Mouse (Mus musculus): ENCODE results near the gene Fez2.

The Fez2 gene

DNA sequence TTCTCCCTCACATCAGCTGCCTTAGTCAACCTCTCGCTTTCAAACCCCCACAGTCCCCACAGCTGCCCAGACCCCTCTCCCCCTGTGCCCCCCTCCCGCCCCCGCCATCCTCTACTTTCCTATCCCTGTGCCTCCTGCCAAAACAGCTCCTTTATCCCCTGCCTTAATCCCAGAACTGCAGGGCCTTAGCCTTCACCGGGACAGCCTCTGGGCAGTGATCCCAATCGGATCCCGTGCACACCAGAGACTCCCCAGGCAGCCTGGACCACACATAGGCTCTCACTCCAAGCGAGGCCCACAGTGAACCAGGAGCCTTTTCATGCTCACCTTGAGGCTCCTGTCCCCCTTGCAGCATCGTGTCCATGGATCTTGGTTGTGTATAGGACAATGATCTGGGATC is 49.5 kb downstream of the Fez2 start:
- ATAC-seq (ENCODE audit: low TSS enrichment) = no peak

DNA sequence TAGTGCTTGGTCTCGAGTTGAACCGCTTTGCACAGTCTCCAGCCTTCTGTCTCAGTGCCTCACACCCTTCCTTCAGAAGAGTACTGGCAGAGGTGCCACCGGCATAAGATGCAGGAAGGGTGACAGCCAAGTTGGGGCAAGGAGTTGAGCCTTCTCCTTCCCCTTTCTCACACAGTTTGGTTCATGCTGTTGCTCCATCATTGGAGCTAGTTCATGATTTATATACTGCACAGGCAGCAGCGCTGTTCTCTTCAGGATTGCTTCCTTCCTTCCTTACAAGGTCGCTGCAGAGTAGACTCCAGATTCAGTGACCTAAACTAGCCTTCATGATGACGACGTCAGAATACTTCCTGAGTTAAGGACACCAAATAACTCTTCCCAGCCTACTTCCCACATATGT is 51.9 kb downstream of the Fez2 start:
- ATAC-seq (ENCODE audit: low TSS enrichment) = no peak

DNA sequence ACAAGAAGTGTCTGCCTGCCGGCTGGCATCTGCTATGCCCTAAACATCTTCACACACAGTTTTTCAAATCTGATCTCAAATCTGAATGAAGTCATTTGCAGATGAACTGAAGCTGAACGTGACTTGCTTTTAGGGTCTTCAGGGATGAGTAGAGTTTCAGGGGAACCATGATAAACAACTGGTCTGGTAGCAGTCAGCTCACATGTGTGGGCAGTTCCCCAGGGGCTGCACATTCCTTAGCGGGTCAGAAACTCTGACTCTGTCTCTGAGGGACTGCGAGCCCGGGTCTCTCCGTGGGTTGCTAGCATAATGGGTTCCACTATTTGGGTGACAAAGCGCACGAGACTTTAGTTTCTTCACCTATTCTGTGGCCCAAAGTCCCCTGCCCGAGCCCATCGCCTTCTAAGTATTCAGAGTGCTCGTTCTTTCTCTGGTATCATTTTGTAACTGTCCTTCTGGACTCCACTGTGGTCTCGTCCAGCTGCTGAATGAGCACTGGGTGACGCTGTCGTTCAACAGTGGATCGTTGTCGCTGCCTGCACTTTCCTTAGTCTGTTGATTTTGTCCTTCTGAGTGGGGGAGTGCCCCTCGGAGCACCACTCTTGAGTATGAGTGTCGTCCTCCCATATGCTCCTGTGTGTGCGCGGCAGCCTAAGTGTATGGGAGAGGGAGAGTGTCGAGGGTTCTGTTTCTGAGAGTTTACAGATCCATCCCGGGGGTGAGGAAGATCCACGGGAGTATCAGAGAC is 53.2 kb downstream of the Fez2 start:
- ATAC-seq (ENCODE audit: low TSS enrichment) = no peak

DNA sequence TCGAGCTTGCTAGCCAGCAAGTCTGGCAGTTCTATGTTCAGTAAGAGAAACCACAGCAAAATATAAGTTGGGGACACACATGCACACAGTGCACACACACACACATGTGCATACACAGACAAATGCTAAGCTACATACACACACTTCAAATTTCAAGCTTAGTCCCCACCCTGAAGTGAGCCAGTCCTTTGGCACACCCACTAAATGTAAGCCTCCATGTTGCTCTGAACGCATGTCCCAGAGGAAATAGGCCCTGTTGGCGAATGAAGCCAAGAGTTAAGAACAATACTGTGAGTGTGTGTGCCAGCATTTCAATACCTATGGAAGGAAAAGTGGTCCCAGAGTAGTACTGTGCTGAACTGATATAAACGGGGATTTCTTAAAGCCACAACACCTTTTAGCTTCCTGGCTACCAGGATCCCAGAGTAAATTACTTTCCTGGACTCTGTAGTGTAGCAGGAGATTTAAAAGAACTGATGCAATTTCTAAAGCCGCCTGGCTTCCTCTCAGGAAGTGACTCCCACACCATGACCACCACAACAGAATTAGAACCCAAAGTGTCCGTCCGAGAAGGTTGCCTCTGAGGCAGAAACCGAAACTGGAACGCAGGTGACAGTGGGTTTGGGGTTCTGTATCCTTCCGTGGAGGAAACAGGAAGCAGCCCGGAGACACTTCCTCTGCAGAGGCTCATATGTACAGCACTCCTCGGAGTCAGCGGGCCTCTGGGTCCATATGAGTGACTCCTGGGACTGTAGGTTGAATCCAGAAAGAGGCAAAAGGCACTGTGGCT is 55.8 kb downstream of the Fez2 start:
- peak; percentile 18; the same call in 1 of the 2 replicates for ATAC-seq (ENCODE audit: low TSS enrichment)

DNA sequence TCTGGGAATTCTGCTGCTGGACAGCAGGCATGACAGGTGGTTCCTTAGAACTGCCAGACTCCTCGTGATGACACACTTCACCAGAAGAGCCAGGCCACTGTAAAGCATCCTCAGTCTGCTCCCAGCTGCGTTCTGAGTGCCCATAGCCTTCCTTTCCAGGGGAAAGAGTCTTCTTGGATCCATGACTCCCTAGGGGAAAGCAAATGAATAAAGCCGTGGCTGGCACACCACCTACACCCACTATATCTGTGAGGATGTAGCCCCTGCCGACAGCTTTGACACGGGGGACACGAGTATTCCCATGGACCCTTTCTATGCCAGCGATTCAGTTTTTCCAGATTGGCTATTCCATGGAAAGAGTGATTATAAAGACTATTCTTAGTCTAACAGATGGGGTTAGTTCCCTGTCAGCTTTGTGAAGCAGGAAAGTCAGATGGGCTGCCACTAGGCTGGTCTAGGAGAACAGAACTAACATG is 59.7 kb downstream of the Fez2 start:
- ATAC-seq (ENCODE audit: low TSS enrichment) = 0 out of 2 replicates have a peak, but pooled peaks have one; percentile 47

DNA sequence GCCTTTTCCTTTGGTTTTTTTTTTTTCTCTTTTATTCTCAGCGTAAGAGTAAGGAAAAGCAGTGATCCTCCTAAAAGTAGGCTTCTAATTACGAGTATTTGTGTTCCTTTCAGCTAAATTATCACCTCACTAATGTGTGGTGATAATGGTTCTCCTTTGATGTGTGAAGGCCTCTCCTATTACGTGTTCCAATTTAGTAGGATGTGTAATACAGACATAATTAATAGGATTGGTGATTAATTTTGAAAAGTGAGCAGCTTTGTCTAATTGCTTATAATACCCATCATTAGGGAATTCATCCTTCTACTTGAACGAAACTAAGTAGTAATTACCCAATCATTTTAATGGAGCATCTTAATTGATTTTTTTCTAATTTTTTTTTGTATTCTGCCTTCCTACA is 60.2 kb downstream of the Fez2 start:
- ATAC-seq (ENCODE audit: low TSS enrichment) = no peak

DNA sequence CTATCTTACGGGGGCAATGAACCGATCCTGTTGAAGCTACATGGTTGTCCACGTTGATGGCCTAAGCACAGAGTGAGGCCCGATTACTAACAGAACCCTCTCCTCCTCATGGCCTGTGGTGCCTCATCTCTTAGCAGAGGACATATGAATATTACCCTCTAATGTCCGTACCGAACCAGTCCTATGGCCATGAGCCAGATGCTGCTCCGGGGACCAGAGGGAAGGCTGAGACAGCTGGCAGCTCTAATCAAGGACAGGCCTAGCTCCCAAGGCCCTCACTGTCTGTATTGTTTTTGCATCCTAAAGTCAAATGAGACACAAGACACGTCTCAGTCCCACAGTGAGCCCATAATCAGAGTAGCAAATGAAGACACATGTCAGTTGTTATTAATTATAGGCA is 62.3 kb downstream of the Fez2 start:
- ATAC-seq (ENCODE audit: low TSS enrichment) = no peak

DNA sequence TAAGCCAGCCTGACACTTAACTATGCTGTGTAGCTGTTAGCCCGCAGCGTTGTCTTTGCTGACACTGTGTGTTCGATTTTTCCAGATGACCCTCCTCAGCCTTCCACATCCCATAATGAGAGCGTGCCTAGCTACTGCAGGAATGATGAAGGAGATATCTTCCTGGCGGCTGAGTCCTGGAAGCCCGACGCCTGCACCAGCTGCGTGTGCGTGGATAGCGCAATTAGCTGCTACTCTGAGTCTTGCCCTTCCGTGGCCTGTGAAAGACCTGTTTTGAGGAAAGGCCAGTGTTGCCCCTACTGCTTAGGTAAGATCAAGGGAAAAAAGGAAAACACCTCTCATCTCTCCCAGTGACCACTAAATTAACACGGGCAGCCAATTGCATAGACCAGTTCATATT is 63.1 kb downstream of the Fez2 start:
- ATAC-seq (ENCODE audit: low TSS enrichment) = no peak

DNA sequence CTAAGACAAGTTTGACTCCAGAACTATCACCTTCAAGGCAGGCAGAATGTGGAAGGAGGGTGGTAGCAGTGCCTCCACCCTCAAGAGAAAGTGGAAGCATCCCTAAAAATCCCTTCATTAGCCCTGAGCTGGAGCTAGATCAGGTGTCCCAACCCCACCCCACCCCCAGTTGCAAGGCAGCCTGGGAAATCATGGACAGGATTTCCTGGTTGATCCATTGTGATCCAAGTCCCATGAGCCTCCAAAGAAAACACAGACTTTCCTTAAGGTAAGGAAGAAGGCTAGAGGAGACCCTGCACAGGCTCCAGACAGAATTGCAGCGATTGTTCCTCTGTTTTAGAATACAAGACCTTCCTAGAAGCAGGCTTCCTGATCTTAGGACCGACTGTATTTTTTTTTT is 63.5 kb downstream of the Fez2 start:
- no peak for ATAC-seq (ENCODE audit: low TSS enrichment)

DNA sequence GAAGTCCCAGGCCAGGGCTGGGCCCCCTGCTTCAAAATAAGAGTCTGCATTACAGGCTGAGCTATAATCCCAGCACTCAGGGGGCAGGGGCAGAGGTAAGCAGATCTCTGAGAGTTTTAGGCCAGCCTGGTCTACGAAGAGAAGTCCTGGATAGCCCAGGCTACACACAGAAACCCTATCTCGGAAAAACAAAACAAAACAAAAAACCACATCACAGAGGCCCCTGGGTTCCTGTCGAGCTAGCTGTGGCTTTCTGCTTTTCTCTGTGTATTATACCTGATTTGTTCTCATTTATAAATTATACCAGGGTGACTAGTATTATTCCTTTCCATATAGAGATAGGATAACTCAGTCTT is 65.5 kb downstream of the Fez2 start:
- ATAC-seq (ENCODE audit: low TSS enrichment) = no peak

DNA sequence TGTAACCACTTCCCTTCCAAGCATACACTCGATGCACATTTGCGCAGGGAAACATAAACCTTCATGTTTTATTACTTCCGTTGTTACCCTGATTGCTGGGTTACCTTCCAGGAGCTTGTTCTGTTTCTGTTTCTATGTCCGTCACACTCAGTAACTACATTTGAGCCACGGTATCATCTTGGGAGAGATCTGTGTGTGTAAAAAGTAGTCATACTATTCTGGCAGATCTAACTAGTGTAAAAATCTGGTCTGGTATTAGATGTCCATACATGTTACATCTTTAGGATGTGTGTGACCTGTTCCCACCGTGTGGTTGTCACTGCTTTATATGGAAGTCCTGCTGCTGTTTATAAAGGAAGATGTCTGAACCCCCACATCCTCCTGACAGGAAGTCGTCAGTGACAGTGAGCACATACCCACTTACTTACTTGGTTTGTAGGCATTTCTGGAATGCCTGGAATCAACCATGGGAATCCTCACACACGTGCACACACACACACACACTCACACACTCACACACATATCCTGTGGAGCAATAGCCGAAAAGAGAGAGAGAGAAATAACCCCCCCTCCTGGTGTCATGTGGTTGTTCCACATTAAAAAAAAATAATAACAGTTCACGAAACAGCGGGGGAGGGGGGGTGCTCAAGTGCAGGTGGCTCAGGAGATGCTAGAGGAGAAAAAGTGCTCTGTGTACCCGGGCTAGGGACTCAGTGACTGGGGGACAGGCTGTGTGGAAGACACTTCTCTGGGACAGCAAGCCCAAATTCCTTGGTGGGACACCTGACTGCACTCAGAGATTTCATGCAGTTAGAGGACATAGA is 66.1 kb downstream of the Fez2 start:
- ATAC-seq (ENCODE audit: low TSS enrichment) = no peak

DNA sequence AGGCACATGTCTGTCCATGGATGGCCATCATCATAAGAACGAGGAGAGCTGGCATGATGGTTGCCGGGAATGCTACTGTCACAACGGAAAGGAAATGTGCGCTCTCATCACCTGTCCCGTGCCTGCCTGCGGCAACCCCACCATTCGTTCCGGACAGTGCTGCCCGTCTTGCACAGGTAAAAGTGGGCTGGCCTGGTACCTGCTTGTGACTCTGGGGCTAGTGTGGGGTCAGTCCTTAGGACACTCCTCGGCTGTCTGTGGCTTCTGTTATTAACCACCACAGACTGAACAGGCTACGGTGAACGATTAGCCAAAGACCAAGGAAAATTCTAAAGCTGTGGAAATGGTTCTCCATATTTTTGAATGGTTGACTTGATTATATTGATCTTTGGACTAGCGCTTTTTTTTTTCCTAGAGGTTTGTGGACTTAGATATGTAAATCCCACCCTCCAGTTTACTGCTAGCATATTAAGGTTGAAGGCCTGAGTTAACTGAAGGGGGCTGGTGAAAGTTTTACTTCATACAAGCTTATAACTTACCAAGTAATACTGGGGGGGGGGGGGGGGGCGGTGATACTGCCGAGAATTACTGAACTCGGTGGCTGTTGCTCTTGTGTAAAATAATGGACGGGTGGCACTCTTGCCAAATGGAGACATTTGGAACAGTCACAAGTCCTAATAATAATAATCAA is 70.7 kb downstream of the Fez2 start:
- no peak for ATAC-seq (ENCODE audit: low TSS enrichment)

DNA sequence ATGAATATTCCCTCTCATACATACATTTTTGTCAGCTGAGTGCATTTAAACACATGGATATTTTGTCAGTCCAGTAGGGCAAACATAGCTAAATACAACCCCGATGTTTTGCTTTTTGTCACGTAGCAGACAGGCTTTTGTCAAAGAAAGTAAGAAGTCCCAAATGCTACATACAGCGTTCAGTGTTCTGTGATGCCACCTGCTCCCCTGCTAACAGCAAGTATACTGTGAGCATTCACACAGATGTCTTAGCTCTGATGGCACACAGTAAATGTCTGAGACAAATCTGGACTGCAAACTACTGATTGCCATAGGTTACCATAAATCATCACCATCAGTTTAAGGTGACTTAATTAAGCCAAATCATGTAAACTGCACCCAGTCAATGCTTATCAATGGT is 74.3 kb downstream of the Fez2 start:
- ATAC-seq (ENCODE audit: low TSS enrichment) = no peak

DNA sequence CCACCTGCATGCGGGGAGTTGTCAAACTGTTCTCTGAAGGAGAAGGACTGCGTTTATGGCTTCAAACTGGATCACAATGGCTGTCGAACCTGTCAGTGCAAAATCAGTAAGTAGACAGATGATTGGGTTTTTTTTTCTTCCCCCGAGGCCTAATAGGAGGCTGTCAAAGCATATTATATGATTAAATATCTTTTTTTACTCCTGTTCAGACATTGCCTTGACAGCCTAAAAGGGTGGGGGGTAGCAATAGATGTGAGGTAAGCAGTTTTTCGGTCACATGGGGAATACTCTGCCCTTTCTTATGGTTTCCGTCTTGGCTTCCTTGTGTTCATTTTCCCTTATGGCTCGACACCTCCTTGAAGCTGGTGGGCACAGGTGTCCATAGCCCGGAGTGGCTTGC is 82.7 kb downstream of the Fez2 start:
- no peak for ATAC-seq (ENCODE audit: low TSS enrichment)

DNA sequence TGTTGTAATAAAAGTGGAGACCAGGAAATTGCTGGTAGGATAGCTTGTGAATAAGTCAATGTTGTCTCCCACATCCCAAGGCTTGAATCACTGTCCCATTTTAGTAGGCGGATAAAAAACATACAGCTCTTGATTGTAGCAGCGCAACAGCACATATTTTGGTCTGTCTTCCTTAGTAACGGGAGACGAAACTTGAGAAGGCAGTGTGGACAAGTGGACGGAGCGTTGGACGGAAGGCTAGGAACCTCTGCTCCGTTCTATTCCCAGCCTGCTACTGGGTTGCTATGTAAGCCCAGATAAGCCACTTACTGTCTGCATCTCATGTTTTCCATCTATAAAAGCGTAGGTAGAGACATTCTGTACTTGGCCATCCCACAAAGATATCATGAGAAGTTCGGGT is 84.7 kb downstream of the Fez2 start:
- peak; percentile 55 for ATAC-seq (ENCODE audit: low TSS enrichment)

DNA sequence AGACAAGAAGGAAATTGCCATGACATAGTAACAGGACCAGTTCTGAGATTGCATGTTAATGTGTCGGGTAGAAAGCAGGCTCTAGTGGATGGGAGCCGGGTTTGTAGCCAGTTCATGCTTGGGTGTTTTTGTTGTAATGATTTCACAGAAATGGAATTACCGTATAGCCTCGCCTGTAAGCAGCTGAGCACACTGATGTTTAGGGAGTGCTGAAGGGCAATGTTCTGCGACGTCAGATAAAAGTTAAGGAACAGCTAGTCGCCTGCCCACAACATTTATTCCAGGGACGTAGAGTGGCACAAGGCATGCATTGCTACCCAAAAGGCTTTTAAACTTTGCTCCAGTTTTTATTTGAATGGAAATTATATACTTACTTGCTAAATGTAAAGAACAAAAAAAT is 86.5 kb downstream of the Fez2 start:
- no peak for ATAC-seq (ENCODE audit: low TSS enrichment)

DNA sequence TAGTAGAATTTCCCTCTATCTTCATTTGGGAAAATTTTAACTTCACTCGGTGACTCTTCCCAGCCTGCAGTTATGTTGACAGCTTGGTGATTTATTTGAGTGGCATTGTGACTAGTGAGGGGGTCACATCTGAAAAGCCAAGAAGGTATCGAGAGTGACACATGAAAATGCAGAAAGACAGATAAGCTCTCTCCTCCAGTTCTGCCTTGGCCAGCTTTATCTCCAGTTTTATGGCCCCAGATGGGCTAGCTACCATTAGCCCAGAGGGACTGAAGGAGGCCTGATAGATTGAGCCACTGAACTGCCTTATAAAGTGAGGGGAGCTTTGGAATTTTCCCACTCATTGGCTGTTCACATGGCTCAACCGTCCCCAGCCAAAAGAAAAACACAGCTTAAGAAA is 89.7 kb downstream of the Fez2 start:
- no peak for ATAC-seq (ENCODE audit: low TSS enrichment)

DNA sequence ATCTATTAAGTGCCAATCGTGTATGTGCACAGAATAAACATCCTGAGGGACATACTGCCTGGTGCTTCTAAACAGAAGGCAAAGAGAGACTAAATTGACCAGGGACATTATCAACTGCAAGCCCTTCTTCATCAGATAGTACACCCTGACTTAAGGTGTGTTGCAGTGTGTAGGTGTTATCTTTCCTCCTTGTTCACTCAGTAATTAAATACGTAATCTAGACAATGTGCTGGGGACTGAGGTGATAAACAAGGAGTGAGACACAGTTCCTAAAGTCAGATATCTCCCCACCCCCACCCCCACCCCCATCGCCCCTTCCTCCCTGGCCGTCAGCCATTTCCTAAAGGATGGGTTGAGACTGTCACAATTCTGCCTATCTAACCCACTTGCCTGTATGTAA is 90.8 kb downstream of the Fez2 start:
- ATAC-seq (ENCODE audit: low TSS enrichment) = no peak

DNA sequence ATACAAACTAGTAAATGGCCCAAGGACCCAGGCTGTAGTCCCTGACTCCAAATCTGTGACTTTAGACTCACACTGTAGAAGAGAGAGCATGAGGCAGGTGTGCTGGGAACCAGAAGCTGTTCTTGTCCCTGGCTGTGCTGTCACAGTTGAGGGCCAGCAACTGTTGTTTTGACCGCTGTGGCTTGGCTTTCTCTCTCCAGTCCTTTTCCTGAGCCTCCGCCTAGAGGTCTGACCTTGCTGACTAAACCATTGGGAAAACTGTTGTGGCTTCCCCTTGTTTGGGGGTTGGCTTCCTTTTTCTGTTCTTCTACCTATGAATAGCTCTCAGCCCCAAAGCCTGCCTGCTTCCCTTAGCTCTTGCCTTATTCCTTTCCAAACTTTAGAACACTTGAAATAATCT is 91.6 kb downstream of the Fez2 start:
- ATAC-seq (ENCODE audit: low TSS enrichment) = no peak

DNA sequence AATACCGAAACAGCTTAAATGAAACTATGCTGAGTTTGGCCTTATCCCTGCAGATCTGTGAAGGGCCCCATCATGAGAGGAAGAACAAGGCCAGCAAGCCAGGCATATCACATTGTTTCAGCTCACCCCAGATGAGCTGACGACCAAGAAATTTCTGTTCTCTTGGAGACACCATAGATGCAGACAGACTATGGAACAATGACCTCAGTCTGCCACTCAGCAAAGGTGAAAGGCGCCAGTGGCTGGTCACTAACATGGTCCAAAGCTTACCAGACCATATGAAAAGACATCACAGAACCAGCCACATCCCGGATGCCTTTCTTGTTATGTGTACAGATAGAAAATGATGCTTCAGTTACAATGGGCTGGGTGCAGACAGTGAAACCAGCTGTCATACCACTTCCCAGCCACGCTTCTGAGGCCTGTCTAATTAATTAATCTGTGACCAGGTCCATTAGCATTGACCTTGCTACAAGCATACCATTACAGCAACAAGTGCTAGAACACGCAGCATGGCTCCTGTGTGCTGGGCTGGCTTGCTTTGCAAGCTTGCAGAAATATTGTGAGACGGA is 92.1 kb downstream of the Fez2 start:
- no peak for ATAC-seq (ENCODE audit: low TSS enrichment)

Data from frontal cortex, adult (tissue).